Mouse (Mus musculus) midbrain, embryonic 10.5 days (tissue): ENCODE results near the gene Cnot10. TPM values are rescaled to one million over a fixed set of nuclear protein-coding genes. Genes with fewer than 3 reads are reported as not detected.

Experiments
- DNase-seq: peaks from one replicate; pipeline ENCODE4 v3.0.0-alpha.2; 2017; ENCODE audit warnings: low spot score
- H3K27ac ChIP-seq: fragments of 300-500 bp; sonication (generic); replicated peaks from 2 replicates; pipeline ENCODE4 v1.5.1; 2016; ENCODE audit warnings: mild to moderate bottlenecking
- H3K27me3 ChIP-seq: fragments of 300-500 bp; sonication (generic); 2 replicates; pipeline ENCODE4 v1.6.1; 2016; ENCODE audit warnings: low read depth, mild to moderate bottlenecking; ENCODE audit not compliant: poor library complexity, severe bottlenecking
- H3K36me3 ChIP-seq: fragments of 300-500 bp; sonication (generic); 2 replicates; pipeline ENCODE4 v1.6.1; 2016; ENCODE audit warnings: mild to moderate bottlenecking, moderate library complexity
- H3K4me1 ChIP-seq: fragments of 300-500 bp; sonication (generic); 2 replicates; pipeline ENCODE4 v1.6.1; 2016
- H3K4me3 ChIP-seq: fragments of 300-500 bp; sonication (generic); 2 replicates; pipeline ENCODE4 v1.5.1; 2016; ENCODE audit warnings: mild to moderate bottlenecking, moderate library complexity
- H3K9me3 ChIP-seq: fragments of 300-500 bp; sonication (generic); replicated peaks from 2 replicates; pipeline ENCODE4 v1.6.1; 2016; ENCODE audit warnings: mild to moderate bottlenecking
- WGBS: fragments of 180-500 bp; shearing (Covaris S2); methylation state at CpG from one replicate; pipeline ENCODE4 v1.1.7; 2016; 5-methylcytosine and 5-hydroxymethylcytosine counted together
- polyA plus RNA-seq: library from polyadenylated mRNA; unstranded; fragments of >200 nt; fragmentation: Nextera tagmentation; extraction: Ambion mirVana; gene quantifications from 2 replicates; pipeline ENCODE4 v1.2.1, GENCODE M21; 2016

Gene Cnot10
- 71.9 and 72.7 TPM in 2 replicates for polyA plus RNA-seq

DNA sequence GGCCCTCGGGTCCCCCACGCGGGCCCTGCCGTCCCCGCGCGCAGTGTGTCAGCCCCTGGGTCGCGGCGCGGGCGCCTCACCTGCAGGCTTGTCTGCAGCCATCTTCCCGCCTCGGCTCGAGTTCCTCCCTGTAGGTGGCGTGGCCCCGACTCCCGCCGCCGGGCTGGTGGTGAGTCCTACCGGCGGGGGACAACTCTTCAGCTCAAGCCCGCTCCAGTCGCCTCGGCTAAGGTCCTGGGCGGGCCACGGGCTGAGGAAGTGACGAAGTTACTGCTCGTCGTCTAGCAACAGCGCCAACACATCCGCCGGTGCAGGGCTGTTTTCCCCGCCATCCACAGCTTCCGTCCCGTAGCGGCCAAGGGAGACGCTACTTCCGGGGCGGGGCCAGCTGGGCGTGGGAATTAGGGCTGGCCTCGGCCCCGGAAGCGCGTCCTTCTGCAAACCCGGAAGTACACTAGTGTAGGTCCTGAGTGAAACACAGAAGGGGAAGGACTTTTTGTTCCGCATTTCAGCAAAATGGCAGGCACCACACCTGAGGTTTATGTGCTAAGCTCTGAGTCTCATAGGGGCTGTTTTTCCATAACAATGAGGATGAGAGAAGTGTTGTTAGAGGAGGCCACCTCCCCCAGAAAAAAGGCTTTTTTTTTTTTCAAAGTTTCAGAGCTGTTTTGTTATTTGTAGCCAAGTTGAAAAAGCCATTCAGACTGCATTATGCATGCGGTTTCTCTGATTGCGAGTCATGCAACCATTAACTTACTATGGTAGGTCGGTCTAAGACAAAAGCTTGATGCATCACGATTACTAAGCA lies at the start of gene Cnot10:
TSS of gene Cnot10 (minus strand) at position 346 of the 808 bp plus-strand sequence.
- Histone ChIP-seq H3K27ac (peak within 1 kb of the TSS; percentile 89), H3K4me1 (peaks cover 26% of the 10 kb centered on the region), H3K27me3 (peaks cover 13% of the 10 kb centered on the region), H3K9me3 (no peaks in the 10 kb centered on the region), H3K36me3 (peaks cover 30% of the 10 kb centered on the region), H3K4me3 (peak within 1 kb of the TSS; percentile 94)
- peak; percentile 98 for DNase-seq
- 4% methylated on average over 51 of the region's 51 CpGs for WGBS

DNA sequence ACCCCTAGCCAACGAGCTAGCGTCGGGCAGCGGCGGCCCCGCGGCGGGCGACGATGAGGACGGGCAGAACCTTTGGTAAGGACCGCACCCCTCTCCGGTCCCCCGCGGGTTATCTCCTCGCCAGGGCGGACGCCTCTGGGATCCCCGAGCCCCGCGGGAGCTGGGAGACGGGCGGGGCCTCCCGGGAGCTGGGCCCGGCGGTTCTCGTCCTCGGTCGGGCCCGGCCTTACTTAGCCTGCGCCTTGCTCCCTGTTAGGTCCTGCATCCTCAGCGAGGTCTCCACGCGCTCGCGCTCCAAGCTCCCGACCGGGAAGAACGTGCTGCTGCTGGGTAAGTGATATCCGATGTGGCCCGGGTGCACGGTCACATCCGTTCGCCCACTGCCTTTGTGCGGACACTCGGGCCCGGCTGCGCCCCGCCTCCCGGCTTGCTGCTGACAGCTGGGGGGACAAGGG lies 49.0 kb upstream of the Cnot10 start:
- Histone ChIP-seq H3K4me1 (peaks cover 34% of the 10 kb centered on the region), H3K36me3 (peaks cover 34% of the 10 kb centered on the region), H3K4me3 (peak overlapping the region; percentile 97), H3K27ac (peak overlapping the region; percentile 96), H3K27me3 (no peaks in the 10 kb centered on the region), H3K9me3 (no peaks in the 10 kb centered on the region)
- peak; percentile 67 for DNase-seq
- under 1% methylated on average over 50 of the region's 50 CpGs for WGBS

DNA sequence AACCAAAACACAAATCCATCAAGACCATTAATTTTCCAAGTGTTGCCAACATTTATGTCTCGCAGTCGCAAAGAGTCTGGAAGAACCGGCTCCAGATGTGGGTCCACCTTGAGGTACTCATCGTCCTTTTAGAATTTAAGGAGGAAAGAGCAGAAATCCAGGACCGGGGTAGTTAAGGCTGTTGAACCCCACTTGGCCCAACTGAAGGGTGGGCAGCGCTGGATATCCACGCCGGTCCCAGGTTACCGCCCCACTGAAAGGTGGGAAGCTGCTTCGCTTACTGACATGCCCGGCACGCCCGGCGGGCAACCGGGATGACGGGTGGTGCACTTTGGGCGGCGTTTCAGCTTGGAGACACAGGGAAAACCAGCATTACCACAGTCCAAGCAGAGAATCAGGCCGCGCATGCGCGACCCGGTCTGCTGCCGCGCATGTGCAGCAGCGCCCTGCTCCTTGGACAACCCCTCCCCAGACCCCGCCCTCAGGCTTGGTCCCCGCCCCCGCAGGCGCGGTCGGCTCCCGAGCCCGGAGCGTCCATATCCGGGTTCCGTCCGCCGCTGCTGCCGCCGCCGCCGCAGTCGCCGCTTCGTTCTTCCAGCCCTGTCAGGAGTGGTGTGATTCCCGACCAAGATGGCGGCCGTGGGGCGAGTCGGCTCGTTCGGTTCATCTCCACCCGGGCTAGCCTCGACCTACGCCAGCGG lies 48.4 kb upstream of the Cnot10 start, which contains the start of gene Dync1li1:
TSS of gene Dync1li1 (plus strand) at position 539 of the 701 bp plus-strand sequence.
- under 1% methylated on average over 57 of the region's 57 CpGs for WGBS
- Histone ChIP-seq H3K9me3 (no peaks in the 10 kb centered on the region), H3K27me3 (no peaks in the 10 kb centered on the region), H3K27ac (peak within 1 kb of the TSS; percentile 96), H3K4me3 (peak within 1 kb of the TSS; percentile 97), H3K36me3 (peaks cover 28% of the 10 kb centered on the region), H3K4me1 (peaks cover 34% of the 10 kb centered on the region)
- DNase-seq = peak; percentile 97

- WGBS = 82% methylated on average over 13 of the region's 13 CpGs
- Histone ChIP-seq H3K4me1 (peaks cover 34% of the 10 kb centered on the region), H3K27me3 (no peaks in the 10 kb centered on the region), H3K36me3 (peaks cover 21% of the 10 kb centered on the region), H3K27ac (no peak overlapping the region), H3K4me3 (peak overlapping the region; percentile 97), H3K9me3 (no peaks in the 10 kb centered on the region)
- no peak for DNase-seq
These were observed 47.7 kb upstream of the Cnot10 start for GRCm38 (mm10) chr9:114687639-114688038.

DNA sequence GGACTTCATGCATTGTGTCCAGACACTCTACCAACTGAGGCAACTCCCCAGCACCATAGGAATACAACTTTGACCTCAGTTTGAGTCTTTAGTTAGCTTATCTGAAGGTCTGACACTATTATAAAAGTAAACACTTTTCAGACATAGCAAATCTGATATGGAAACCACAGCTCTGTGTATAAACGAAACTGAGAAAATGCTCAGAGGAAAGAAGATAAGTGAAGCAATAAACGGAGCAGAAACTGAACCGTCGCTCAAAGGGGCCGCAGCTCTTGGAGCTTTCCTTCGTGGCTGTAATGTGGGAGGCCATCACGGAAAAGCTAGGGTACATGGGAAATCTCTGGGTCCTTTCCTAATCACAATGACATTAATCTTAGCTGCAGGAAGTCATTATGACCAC lies 46.3 kb upstream of the Cnot10 start:
- H3K27ac ChIP-seq = no peak overlapping the region
- H3K27me3 ChIP-seq = no peaks in the 10 kb centered on the region
- H3K36me3 ChIP-seq = peaks cover 8% of the 10 kb centered on the region
- H3K9me3 ChIP-seq = no peaks in the 10 kb centered on the region
- no peak for DNase-seq
- peaks cover 34% of the 10 kb centered on the region for H3K4me1 ChIP-seq
- H3K4me3 ChIP-seq = no peak overlapping the region
- WGBS = 93% methylated on average over 7 of the region's 7 CpGs

- Histone ChIP-seq H3K4me1 (0 out of 2 replicates have a peak, but pooled peaks cover 2% of the 10 kb centered on the region), H3K4me3 (no peak overlapping the region), H3K27me3 (no peaks in the 10 kb centered on the region), H3K27ac (no peak overlapping the region), H3K9me3 (no peaks in the 10 kb centered on the region), H3K36me3 (no peaks in the 10 kb centered on the region)
- no peak for DNase-seq
- 91% methylated on average over 4 of the region's 4 CpGs for WGBS
These were observed 42.2 kb upstream of the Cnot10 start for GRCm38 (mm10) chr9:114682193-114682592.

DNA sequence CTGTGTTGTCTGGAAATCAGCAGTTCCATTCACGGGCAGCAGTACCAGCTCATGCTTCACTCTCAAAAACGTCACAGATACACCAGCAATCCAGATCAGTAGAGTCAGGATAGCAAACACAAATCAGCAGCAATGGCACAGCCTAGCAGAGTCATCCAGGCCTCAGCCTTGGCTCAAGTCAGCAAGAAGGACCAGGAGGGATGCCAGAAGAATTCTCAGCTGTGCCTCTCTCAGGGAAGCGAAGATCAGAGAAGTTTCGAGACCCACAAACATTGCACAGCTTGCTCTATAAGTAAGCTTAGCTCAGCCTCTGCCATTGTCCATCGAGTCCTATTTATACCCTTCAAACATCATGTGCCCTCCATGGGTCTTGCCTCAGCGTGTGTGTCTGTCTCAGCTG lies 40.5 kb upstream of the Cnot10 start:
- H3K4me1 ChIP-seq = no peaks in the 10 kb centered on the region
- no peaks in the 10 kb centered on the region for H3K27me3 ChIP-seq
- no peak overlapping the region for H3K4me3 ChIP-seq
- H3K36me3 ChIP-seq = no peaks in the 10 kb centered on the region
- no peak for DNase-seq
- no peaks in the 10 kb centered on the region for H3K9me3 ChIP-seq
- no peak overlapping the region for H3K27ac ChIP-seq
- 81% methylated on average over 6 of the region's 6 CpGs for WGBS

DNA sequence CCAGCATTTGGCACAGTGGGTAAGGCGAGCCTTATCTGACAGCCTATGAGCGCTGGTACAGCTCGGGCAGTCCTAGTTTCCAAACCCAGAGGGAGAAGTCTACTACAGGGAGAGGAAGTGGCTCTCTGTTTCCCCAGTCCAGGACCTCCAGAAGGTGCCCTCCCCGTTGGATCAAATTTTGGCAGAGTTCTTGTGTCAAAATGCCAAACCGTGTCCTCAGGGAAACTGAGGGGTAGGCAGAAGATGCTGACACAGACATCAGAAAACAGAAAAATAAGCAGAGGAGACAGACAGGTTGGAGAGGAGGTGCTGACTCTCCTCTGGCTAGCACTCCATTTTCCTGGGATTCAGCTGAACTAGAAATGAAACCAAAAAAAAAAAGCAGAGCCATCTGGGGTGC lies 40.0 kb upstream of the Cnot10 start:
- no peaks in the 10 kb centered on the region for H3K4me1 ChIP-seq
- 91% methylated on average over 5 of the region's 5 CpGs for WGBS
- DNase-seq = no peak
- H3K4me3 ChIP-seq = no peak overlapping the region
- no peaks in the 10 kb centered on the region for H3K36me3 ChIP-seq
- no peaks in the 10 kb centered on the region for H3K9me3 ChIP-seq
- H3K27me3 ChIP-seq = no peaks in the 10 kb centered on the region
- no peak overlapping the region for H3K27ac ChIP-seq

DNA sequence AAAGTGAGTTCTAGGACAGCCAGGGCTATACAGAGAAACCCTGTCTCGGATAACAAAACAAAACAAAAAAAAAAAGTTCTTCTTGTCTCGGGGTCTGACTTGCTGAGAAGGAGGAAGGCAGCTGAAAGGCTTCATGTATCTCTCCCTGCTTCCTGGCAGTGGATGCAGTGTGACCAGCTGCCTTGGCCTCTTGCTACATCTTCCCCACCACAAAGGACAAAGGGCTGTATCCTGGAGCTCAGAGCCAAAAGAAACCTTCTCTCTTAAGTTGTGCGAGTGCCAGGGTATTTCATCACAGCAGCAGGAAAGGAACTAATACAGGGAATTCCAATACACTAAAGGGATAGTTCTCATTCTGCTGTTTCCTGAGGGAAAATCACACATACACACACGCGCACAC lies 38.6 kb upstream of the Cnot10 start:
- Histone ChIP-seq H3K9me3 (no peaks in the 10 kb centered on the region), H3K4me3 (no peak overlapping the region), H3K27ac (no peak overlapping the region), H3K27me3 (no peaks in the 10 kb centered on the region), H3K4me1 (peaks cover 2% of the 10 kb centered on the region), H3K36me3 (no peaks in the 10 kb centered on the region)
- no peak for DNase-seq
- WGBS = 89% methylated on average over 5 of the region's 5 CpGs

DNA sequence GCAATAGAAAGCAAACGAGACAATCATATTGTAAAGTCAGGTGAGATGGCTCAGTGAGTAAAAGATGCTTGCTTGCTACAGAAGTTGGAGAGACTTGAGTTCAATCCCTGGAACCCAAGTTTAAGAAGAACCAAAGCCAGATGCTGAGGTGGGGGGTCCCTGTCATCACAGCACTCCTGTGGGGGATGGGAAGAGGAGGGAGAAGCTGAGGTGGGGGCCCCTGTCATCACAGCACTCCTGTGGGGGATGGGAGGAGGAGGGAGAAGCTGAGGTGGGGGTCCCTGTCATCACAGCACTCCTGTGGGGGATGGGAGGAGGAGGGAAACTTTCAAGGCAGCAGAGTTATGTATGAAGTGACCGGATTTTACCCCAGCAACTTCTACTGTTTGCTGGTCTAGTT lies 33.6 kb upstream of the Cnot10 start:
- no peak for DNase-seq
- no peaks in the 10 kb centered on the region for H3K36me3 ChIP-seq
- H3K9me3 ChIP-seq = no peaks in the 10 kb centered on the region
- peaks cover 14% of the 10 kb centered on the region for H3K4me1 ChIP-seq
- peak overlapping the region; percentile 47; the same call in 1 of the 2 replicates for H3K4me3 ChIP-seq
- H3K27me3 ChIP-seq = peaks cover 6% of the 10 kb centered on the region; the same call in 1 of the 2 replicates
- H3K27ac ChIP-seq = peak overlapping the region; percentile 73; the same call in 1 of the 2 replicates
- WGBS = 47% methylated on average over 2 of the region's 2 CpGs

- DNase-seq = peak; percentile 41
- 4% methylated on average over 24 of the region's 24 CpGs for WGBS
- H3K27ac ChIP-seq = peak overlapping the region; percentile 73
These were observed 32.9 kb upstream of the Cnot10 start for GRCm38 (mm10) chr9:114672703-114673561.

DNA sequence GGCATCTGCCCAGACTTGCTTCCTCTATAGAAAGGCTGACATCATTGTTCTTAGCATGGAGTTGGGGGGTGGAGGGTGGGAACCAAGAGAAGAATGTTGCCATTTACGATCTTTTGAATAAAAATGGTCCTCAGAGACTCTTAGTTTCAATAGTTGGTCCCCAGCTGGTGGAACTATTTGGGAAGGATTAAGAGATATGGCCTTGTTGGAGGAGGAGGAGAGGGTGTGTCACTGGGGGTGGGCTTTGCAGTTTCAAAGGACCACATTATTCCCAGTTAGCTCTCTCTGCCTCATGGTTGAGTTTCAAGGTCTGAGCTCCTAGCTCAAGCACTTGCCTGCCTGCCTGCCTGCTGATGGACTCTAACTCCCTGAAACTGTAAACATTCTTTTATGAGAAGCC lies 32.0 kb upstream of the Cnot10 start:
- peaks cover 14% of the 10 kb centered on the region for H3K4me1 ChIP-seq
- H3K4me3 ChIP-seq = no peak overlapping the region
- no peak overlapping the region for H3K27ac ChIP-seq
- WGBS = 68% methylated on average over 1 of the region's 1 CpGs
- H3K27me3 ChIP-seq = peaks cover 6% of the 10 kb centered on the region; the same call in 1 of the 2 replicates
- H3K36me3 ChIP-seq = no peaks in the 10 kb centered on the region
- H3K9me3 ChIP-seq = no peaks in the 10 kb centered on the region
- DNase-seq = no peak

More at GRCm38 (mm10) chr9:114672703-114673561, 32.9 kb upstream of the Cnot10 start:
- Histone ChIP-seq H3K9me3 (no peaks in the 10 kb centered on the region), H3K4me1 (peaks cover 14% of the 10 kb centered on the region), H3K27me3 (peaks cover 6% of the 10 kb centered on the region; the same call in 1 of the 2 replicates), H3K4me3 (peak overlapping the region; percentile 47), H3K36me3 (no peaks in the 10 kb centered on the region)
